Mouse (Mus musculus) lung, postnatal 0 days (tissue): ENCODE measurements around the gene Efcab6. TPM values are rescaled to one million over a fixed set of nuclear protein-coding genes. Genes with fewer than 3 reads are reported as not detected.

ENCODE experiments used
- ATAC-seq: fragments of 200-750 bp; cut with Nextera tagmentation; 2 replicates; pipeline ENCODE4 v1.8.0; 2017; ENCODE audit warnings: moderate library complexity
- DNase-seq: peaks from one replicate; pipeline ENCODE4 v3.0.0-alpha.2; 2016; ENCODE audit warnings: low spot score
- H3K27ac ChIP-seq: fragments of 300-500 bp; sonication (generic); 2 replicates; pipeline ENCODE4 v1.5.1; 2014; ENCODE audit warnings: antibody characterized with exemption, mild to moderate bottlenecking, low read length, mixed read lengths
- H3K27me3 ChIP-seq: fragments of 300-500 bp; sonication (generic); replicated peaks from 2 replicates; pipeline ENCODE4 v1.6.1; 2014; ENCODE audit warnings: low read length, mixed read lengths; ENCODE audit not compliant: insufficient read depth
- H3K36me3 ChIP-seq: fragments of 300-500 bp; sonication (generic); 2 replicates; pipeline ENCODE4 v1.6.1; 2014; ENCODE audit warnings: low read length, mixed read lengths; ENCODE audit not compliant: insufficient read depth
- H3K4me1 ChIP-seq: fragments of 300-500 bp; sonication (generic); 2 replicates; pipeline ENCODE4 v1.6.1; 2014; ENCODE audit warnings: antibody characterized with exemption, low read depth, low read length, mixed read lengths; ENCODE audit not compliant: insufficient read depth
- H3K4me2 ChIP-seq: fragments of 300-500 bp; sonication (generic); replicated peaks from 2 replicates; pipeline ENCODE4 v1.6.1; 2014; ENCODE audit warnings: low read depth, mild to moderate bottlenecking, low read length, moderate library complexity, mixed read lengths
- H3K4me3 ChIP-seq: fragments of 300-500 bp; sonication (generic); 2 replicates; pipeline ENCODE4 v1.5.1; 2014; ENCODE audit warnings: low read depth, low read length
- H3K9ac ChIP-seq: fragments of 300-500 bp; sonication (generic); replicated peaks from 2 replicates; pipeline ENCODE4 v1.6.1; 2014; ENCODE audit warnings: low read depth, mild to moderate bottlenecking
- H3K9me3 ChIP-seq: fragments of 300-500 bp; sonication (generic); 2 replicates; pipeline ENCODE4 v1.6.1; 2016; ENCODE audit warnings: low read length, mixed read lengths
- CTCF ChIP-seq: IDR thresholded peaks from 2 replicates; pipeline ENCODE4 v1.5.1; 2016; ENCODE audit warnings: antibody characterized with exemption, mild to moderate bottlenecking
- EP300 ChIP-seq: IDR thresholded peaks from 2 replicates; pipeline ENCODE4 v1.6.1; 2016; ENCODE audit warnings: antibody characterized with exemption, mild to moderate bottlenecking, control low read depth
- WGBS: fragments of 180-500 bp; shearing (Covaris S2); extraction: QIAGEN DNeasy Blood & Tissue Kit; methylation state at CpG from one replicate; pipeline ENCODE4 v1.1.7; 2014; 5-methylcytosine and 5-hydroxymethylcytosine counted together
- polyA plus RNA-seq: library from polyadenylated mRNA; unstranded; fragments of >200 nt; fragmentation: Nextera tagmentation; extraction: Ambion mirVana; gene quantifications from 2 replicates; pipeline ENCODE4 v1.2.1, GENCODE M21; 2015

The Efcab6 gene
- polyA plus RNA-seq, 1 experiment from 2014 or later, result 0.63 TPM

DNA sequence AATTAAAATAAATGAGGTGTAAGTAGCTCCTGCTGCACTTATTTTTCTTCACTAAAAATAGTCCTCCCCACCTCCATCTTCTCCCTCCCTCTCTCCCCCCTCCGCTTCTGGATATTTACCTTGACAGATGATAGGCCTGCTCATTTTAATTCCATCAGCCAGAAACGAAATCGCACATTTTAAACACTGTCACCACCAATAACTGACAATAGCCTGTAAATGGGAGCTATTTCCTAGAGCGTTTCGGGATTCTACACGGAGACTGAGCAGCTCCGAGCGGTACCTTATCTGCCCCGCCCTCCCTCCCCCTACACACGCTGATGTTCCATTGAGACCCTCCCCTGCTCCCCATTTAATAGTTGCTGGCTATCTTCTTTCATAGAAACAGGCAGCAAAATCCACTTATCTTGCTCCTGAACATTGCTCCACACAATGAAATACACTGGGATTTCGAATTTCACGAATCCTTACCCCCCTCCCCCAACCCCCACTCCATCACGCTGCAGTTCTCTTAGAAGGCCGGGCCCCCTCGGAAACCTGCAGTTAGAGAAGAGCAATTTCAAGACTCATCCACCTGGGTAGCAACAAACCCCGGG lies 4.4 kb upstream of the Efcab6 start:
- ATAC-seq (no peak), DNase-seq (no peak)
- Histone ChIP-seq H3K36me3 (no peaks in the 10 kb centered on the region), H3K9me3 (no peaks in the 10 kb centered on the region), H3K9ac (no peak overlapping the region), H3K4me1 (no peaks in the 10 kb centered on the region), H3K4me2 (no peak overlapping the region), H3K4me3 (no peak overlapping the region), H3K27ac (no peak overlapping the region), H3K27me3 (peaks cover 25% of the 10 kb centered on the region; the same call in 1 of the 2 replicates)
- TF ChIP-seq EP300, result no peak
- TF ChIP-seq CTCF, result no peak
- WGBS, result 10% methylated on average over 16 of the region's 16 CpGs

DNA sequence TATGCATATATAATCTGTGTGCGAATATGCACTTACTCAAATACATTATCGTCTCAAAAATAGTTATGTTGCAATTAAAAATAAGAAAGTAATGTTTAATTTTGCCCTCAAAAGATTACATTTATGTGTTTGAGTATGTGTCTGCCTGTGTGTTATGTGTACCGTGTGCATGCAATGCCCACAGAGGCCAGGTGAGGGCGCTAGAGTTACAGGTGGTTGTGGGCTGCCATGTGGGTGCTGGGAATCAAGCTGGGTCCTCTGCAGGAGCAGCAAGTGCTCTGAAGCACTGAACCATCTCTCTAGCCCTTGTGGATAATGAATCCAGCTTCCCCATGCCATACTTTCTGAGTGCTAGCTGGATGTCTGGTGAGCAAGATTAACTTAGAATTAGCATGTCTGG lies 522 bp upstream of the Efcab6 start:
- 71% methylated on average over 4 of the region's 4 CpGs for WGBS
- no peak overlapping the region for H3K4me3 ChIP-seq
- TF ChIP-seq EP300 (no peak), CTCF (no peak)
- DNase-seq (no peak), ATAC-seq (no peak)
- no peaks in the 10 kb centered on the region for H3K36me3 ChIP-seq
- no peak overlapping the region for H3K27ac ChIP-seq
- peaks cover 24% of the 10 kb centered on the region; the same call in 1 of the 2 replicates for H3K27me3 ChIP-seq
- no peak overlapping the region for H3K4me2 ChIP-seq
- H3K9me3 ChIP-seq, result no peaks in the 10 kb centered on the region
- H3K9ac ChIP-seq, result no peak overlapping the region
- H3K4me1 ChIP-seq, result no peaks in the 10 kb centered on the region

- Histone ChIP-seq H3K36me3 (no peaks in the 10 kb centered on the region), H3K27me3 (no peaks in the 10 kb centered on the region), H3K27ac (no peak overlapping the region), H3K4me1 (no peaks in the 10 kb centered on the region), H3K9ac (no peak overlapping the region), H3K9me3 (no peaks in the 10 kb centered on the region), H3K4me2 (no peak overlapping the region), H3K4me3 (no peak overlapping the region)
- 70% methylated on average over 6 of the region's 6 CpGs for WGBS
- TF ChIP-seq EP300 (no peak), CTCF (no peak)
- DNase-seq (no peak), ATAC-seq (no peak)
Measured at GRCm38 (mm10) chr15:84058841-84059240, 6.3 kb downstream of the Efcab6 start.

DNA sequence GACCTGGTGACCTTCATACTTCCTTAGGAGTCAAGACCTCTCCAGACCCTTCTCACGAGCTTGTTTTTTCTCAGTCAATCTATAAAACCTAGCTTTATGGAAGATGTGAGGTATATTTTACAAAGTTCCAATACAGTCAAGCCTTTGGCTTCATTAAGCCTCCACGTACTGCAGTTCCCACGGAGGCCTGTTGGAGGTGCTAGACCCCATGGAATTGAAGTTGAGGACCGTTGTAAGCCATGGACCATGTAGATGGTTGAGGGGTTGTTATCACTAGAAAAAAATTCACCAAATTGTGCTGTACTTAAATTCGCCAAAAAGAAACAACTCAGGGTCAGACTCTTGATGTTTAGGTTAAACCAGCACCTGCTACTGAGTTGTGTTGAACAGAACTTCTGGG lies 9.1 kb downstream of the Efcab6 start:
- no peak overlapping the region for H3K4me2 ChIP-seq
- DNase-seq (no peak), ATAC-seq (no peak)
- H3K9me3 ChIP-seq, result no peaks in the 10 kb centered on the region
- no peaks in the 10 kb centered on the region for H3K36me3 ChIP-seq
- no peak overlapping the region for H3K9ac ChIP-seq
- no peak overlapping the region for H3K27ac ChIP-seq
- no peak overlapping the region for H3K4me3 ChIP-seq
- no peaks in the 10 kb centered on the region for H3K4me1 ChIP-seq
- no peaks in the 10 kb centered on the region for H3K27me3 ChIP-seq
- TF ChIP-seq CTCF (peak; percentile 30; the same call in 1 of the 2 replicates), EP300 (no peak)
- WGBS, result 50% methylated on average over 5 of the region's 5 CpGs

GRCm38 (mm10) chr15:84053859-84054258 lies 11.3 kb downstream of the Efcab6 start:
- H3K4me3 ChIP-seq, result no peak overlapping the region
- TF ChIP-seq CTCF, result peak; percentile 91
- TF ChIP-seq EP300, result no peak
- ATAC-seq (peak; percentile 67), DNase-seq (peak; percentile 85)
- H3K4me1 ChIP-seq, result no peaks in the 10 kb centered on the region
- H3K9me3 ChIP-seq, result no peaks in the 10 kb centered on the region
- WGBS, result 34% methylated on average over 9 of the region's 9 CpGs
- H3K9ac ChIP-seq, result no peak overlapping the region
- H3K36me3 ChIP-seq, result no peaks in the 10 kb centered on the region
- no peak overlapping the region for H3K27ac ChIP-seq
- H3K4me2 ChIP-seq, result no peak overlapping the region
- H3K27me3 ChIP-seq, result no peaks in the 10 kb centered on the region

DNA sequence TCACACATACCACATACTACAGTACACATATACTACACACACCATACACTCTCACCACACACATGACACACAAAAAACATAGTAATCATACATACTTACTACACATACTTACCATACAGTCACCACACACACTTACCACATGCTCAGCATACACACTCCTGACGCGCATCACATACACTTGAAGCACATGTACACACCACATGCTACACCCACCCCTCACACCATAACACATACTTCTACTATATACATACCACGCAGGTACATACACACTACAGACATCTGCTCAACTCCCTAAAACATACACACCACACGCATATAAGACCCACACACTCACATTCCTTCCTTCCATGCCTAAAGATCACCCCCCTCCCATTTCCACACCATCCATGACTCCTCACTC lies 11.9 kb downstream of the Efcab6 start:
- Histone ChIP-seq H3K4me1 (no peaks in the 10 kb centered on the region), H3K9me3 (no peaks in the 10 kb centered on the region), H3K27ac (no peak overlapping the region), H3K27me3 (no peaks in the 10 kb centered on the region), H3K36me3 (no peaks in the 10 kb centered on the region), H3K4me2 (no peak overlapping the region), H3K4me3 (no peak overlapping the region), H3K9ac (no peak overlapping the region)
- ATAC-seq, result no peak
- DNase-seq, result no peak
- WGBS, result 91% methylated on average over 4 of the region's 4 CpGs
- no peak for TF ChIP-seq EP300
- no peak for TF ChIP-seq CTCF

DNA sequence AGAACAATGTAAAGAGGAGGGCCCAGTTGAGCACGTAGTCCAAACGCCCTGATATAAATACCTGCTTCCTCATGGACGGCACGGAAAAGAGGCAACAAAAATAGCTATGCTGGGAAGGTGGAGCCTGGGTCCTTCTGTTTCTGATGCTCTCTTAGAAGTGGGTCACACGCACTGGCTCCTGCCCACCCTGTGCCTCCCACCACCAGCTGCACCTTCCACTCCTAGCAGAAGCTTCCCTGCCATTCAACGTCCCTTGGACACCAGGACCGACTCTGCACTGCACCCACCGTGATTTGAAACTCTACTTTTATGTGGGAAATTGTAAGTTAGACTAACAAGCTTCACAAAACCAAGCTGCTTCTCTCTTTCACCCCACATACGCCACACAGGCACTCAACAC lies 12.8 kb downstream of the Efcab6 start:
- 71% methylated on average over 9 of the region's 9 CpGs for WGBS
- no peak overlapping the region for H3K9ac ChIP-seq
- no peak overlapping the region for H3K27ac ChIP-seq
- H3K27me3 ChIP-seq, result no peaks in the 10 kb centered on the region
- H3K36me3 ChIP-seq, result no peaks in the 10 kb centered on the region
- H3K4me2 ChIP-seq, result no peak overlapping the region
- no peaks in the 10 kb centered on the region for H3K4me1 ChIP-seq
- no peak for ATAC-seq
- DNase-seq, result no peak
- TF ChIP-seq EP300 (no peak), CTCF (no peak)
- H3K4me3 ChIP-seq, result no peak overlapping the region
- no peaks in the 10 kb centered on the region for H3K9me3 ChIP-seq
